Mouse (Mus musculus) lung, postnatal 0 days (tissue): ENCODE measurements around the gene Oxt.

Experiments used
- CTCF ChIP-seq: IDR thresholded peaks from 2 replicates; pipeline ENCODE4 v1.5.1; 2016; ENCODE audit warnings: antibody characterized with exemption, mild to moderate bottlenecking
- EP300 ChIP-seq: IDR thresholded peaks from 2 replicates; pipeline ENCODE4 v1.6.1; 2016; ENCODE audit warnings: antibody characterized with exemption, mild to moderate bottlenecking, control low read depth

DNA sequence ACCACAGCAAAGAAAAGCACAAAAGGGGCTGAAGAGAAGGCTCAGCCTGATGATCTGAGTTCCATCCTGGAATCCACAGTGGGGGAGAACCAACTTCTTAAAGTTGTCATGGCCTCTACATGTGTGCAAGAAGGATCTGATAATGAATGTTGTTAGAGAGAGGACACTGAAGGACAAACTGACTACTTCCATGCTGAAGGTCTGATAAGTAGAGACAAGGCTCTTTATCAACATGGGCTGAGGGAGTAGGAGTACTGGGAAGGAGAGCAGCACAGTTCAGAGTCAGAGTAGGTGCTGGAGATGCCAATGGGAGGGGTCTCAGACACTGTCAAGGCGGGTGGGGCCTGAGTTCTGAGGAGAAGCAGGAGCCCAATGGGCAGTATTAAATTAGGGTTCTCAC, 19.6 kb downstream of the Oxt start:
- TF ChIP-seq CTCF, result no peak
- no peak for TF ChIP-seq EP300
